Mouse (Mus musculus) MEL (cell line): ENCODE results near the gene Pkdrej. TPM values are rescaled to one million over a fixed set of nuclear protein-coding genes. Genes with fewer than 3 reads are reported as not detected.

Experiments
- DNase-seq: peaks from one replicate; pipeline ENCODE4 v3.0.0; 2011; ENCODE audit warnings: low read depth, low spot score
- H3K27ac ChIP-seq: 2 replicates; pipeline ENCODE4 v1.5.1; 2012; ENCODE audit warnings: low read depth, mild to moderate bottlenecking, control low read depth, low read length, moderate library complexity; ENCODE audit not compliant: control insufficient read depth
- H3K27me3 ChIP-seq, 2 experiments: fragments of 150-350 bp in 1 of 2; sonication (generic) in 1 of 2; 2 replicates each; pipeline ENCODE4 v1.6.1; 2012; ENCODE audit warnings: low read length in 2 of 2, mild to moderate bottlenecking in 2 of 2, improper control_type of control experiment in 1 of 2, moderate library complexity in 1 of 2; ENCODE audit not compliant: insufficient read depth in 2 of 2, control insufficient read depth in 1 of 2
- H3K36me3 ChIP-seq, 2 experiments: 2 replicates each; pipeline ENCODE4 v1.6.1; 2012 to 2014; ENCODE audit warnings: low read length in 2 of 2, improper control_type of control experiment in 1 of 2, inconsistent platforms in 1 of 2, mild to moderate bottlenecking in 1 of 2; ENCODE audit not compliant: insufficient read depth in 2 of 2, control insufficient read depth in 1 of 2
- H3K4me1 ChIP-seq, 2 experiments: fragments of 150-350 bp in 1 of 2; sonication (generic) in 1 of 2; 2 replicates each; pipeline ENCODE4 v1.6.1; 2012; ENCODE audit warnings: low read length in 2 of 2, improper control_type of control experiment in 1 of 2, mild to moderate bottlenecking in 1 of 2; ENCODE audit not compliant: insufficient read depth in 2 of 2, control insufficient read depth in 1 of 2
- H3K4me3 ChIP-seq, 2 experiments: fragments of 150-350 bp in 1 of 2; sonication (generic) in 1 of 2; 2 replicates each; pipeline ENCODE4 v1.5.1; 2012; ENCODE audit warnings: low read depth in 2 of 2, low read length in 2 of 2, mild to moderate bottlenecking in 2 of 2, moderate library complexity in 2 of 2, control low read depth in 1 of 2, improper control_type of control experiment in 1 of 2; ENCODE audit not compliant: control insufficient read depth in 1 of 2, insufficient read depth in 1 of 2
- H3K79me2 ChIP-seq: 2 replicates; pipeline ENCODE4 v1.6.1; 2012; ENCODE audit warnings: mild to moderate bottlenecking, low read length, moderate library complexity; ENCODE audit not compliant: control insufficient read depth, poor library complexity, insufficient read depth
- H3K9ac ChIP-seq: 2 replicates; pipeline ENCODE4 v1.6.1; 2012; ENCODE audit warnings: low read depth, mild to moderate bottlenecking, control low read depth, low read length, moderate library complexity; ENCODE audit not compliant: control insufficient read depth, poor library complexity, severe bottlenecking
- H3K9me3 ChIP-seq: fragments of 150-350 bp; sonication (generic); replicated peaks from 2 replicates; pipeline ENCODE4 v1.6.1; 2012; ENCODE audit warnings: mild to moderate bottlenecking, low read length, improper control_type of control experiment, moderate library complexity; ENCODE audit not compliant: insufficient read depth
- CHD1 ChIP-seq: IDR thresholded peaks from 2 replicates; pipeline ENCODE4 v1.6.1; 2012; ENCODE audit warnings: low read depth, mild to moderate bottlenecking, inconsistent platforms, low read length, improper control_type of control experiment
- CHD2 ChIP-seq: IDR thresholded peaks from 2 replicates; pipeline ENCODE4 v1.6.1; 2011; ENCODE audit warnings: low read length, improper control_type of control experiment
- E2F4 ChIP-seq: IDR thresholded peaks from 2 replicates; pipeline ENCODE4 v1.6.1; 2011; ENCODE audit warnings: low read depth, low read length, improper control_type of control experiment, borderline replicate concordance
- ELF1 ChIP-seq: IDR thresholded peaks from 2 replicates; pipeline ENCODE4 v1.6.1; 2014; ENCODE audit warnings: low read depth, mild to moderate bottlenecking, inconsistent platforms, low read length, improper control_type of control experiment, moderate library complexity
- EP300 ChIP-seq, 2 experiments: IDR thresholded peaks; 2 replicates each; pipeline ENCODE4 v1.6.1; 2011; ENCODE audit warnings: improper control_type of control experiment in 2 of 2, low read length in 2 of 2, low read depth in 1 of 2, mild to moderate bottlenecking in 1 of 2
- ETS1 ChIP-seq: IDR thresholded peaks from 2 replicates; pipeline ENCODE4 v1.6.1; 2012; ENCODE audit warnings: low read depth, mild to moderate bottlenecking, inconsistent platforms, low read length, improper control_type of control experiment, moderate library complexity
- GABPA ChIP-seq: IDR thresholded peaks from 2 replicates; pipeline ENCODE4 v1.6.1; 2012; ENCODE audit warnings: low read depth, mild to moderate bottlenecking, inconsistent platforms, low read length, improper control_type of control experiment, moderate library complexity
- GATA1 ChIP-seq: IDR thresholded peaks from 2 replicates; pipeline ENCODE4 v1.6.1; 2011; ENCODE audit warnings: low read depth, low read length, improper control_type of control experiment
- HCFC1 ChIP-seq: IDR thresholded peaks from 2 replicates; pipeline ENCODE4 v1.6.1; 2012; ENCODE audit warnings: low read depth, mild to moderate bottlenecking, inconsistent platforms, low read length, improper control_type of control experiment, moderate library complexity
- MAFK ChIP-seq: IDR thresholded peaks from 2 replicates; pipeline ENCODE4 v1.6.1; 2011; ENCODE audit warnings: low read depth, mild to moderate bottlenecking, low read length, improper control_type of control experiment, borderline replicate concordance
- MAX ChIP-seq: IDR thresholded peaks from 2 replicates; pipeline ENCODE4 v1.6.1; 2011; ENCODE audit warnings: low read length, improper control_type of control experiment
- MAZ ChIP-seq: IDR thresholded peaks from 2 replicates; pipeline ENCODE4 v1.6.1; 2012; ENCODE audit warnings: low read depth, mild to moderate bottlenecking, inconsistent platforms, low read length, improper control_type of control experiment
- MEF2A ChIP-seq: IDR thresholded peaks from 2 replicates; pipeline ENCODE4 v1.6.1; 2014; ENCODE audit warnings: low read depth, mild to moderate bottlenecking, inconsistent platforms, low read length, improper control_type of control experiment; ENCODE audit not compliant: poor library complexity, insufficient replicate concordance, severe bottlenecking; ENCODE audit errors: extremely low read depth
- MXI1 ChIP-seq: IDR thresholded peaks from 2 replicates; pipeline ENCODE4 v1.6.1; 2011; ENCODE audit warnings: mild to moderate bottlenecking, low read depth, low read length, improper control_type of control experiment
- MYB ChIP-seq: IDR thresholded peaks from 2 replicates; pipeline ENCODE4 v1.6.1; 2011; ENCODE audit warnings: mild to moderate bottlenecking, low read depth, low read length, improper control_type of control experiment
- POLR2AphosphoS5 ChIP-seq: IDR thresholded peaks from 2 replicates; pipeline ENCODE4 v1.6.1; 2012; ENCODE audit warnings: low read depth, borderline replicate concordance, mild to moderate bottlenecking, inconsistent platforms, low read length, moderate library complexity, mixed read lengths
- RAD21 ChIP-seq: IDR thresholded peaks from 2 replicates; pipeline ENCODE4 v1.6.1; 2011; ENCODE audit warnings: mild to moderate bottlenecking, low read depth, low read length, improper control_type of control experiment
- TAL1 ChIP-seq: IDR thresholded peaks from 2 replicates; pipeline ENCODE4 v1.6.1; 2012; ENCODE audit warnings: mild to moderate bottlenecking, inconsistent platforms, low read length, moderate library complexity, mixed read lengths
- TCF12 ChIP-seq: IDR thresholded peaks from 2 replicates; pipeline ENCODE4 v1.6.1; 2014; ENCODE audit warnings: low read depth, mild to moderate bottlenecking, inconsistent platforms, low read length, improper control_type of control experiment, moderate library complexity
- USF2 ChIP-seq, 2 experiments: IDR thresholded peaks; 2 replicates each; pipeline ENCODE4 v1.6.1; 2011 to 2012; ENCODE audit warnings: improper control_type of control experiment in 2 of 2, low read length in 2 of 2, borderline replicate concordance in 1 of 2, inconsistent platforms in 1 of 2, low read depth in 1 of 2, mild to moderate bottlenecking in 1 of 2; ENCODE audit not compliant: insufficient read depth in 1 of 2
- ZMIZ1 ChIP-seq: IDR thresholded peaks from 2 replicates; pipeline ENCODE4 v1.6.1; 2012; ENCODE audit warnings: low read depth, mild to moderate bottlenecking, inconsistent platforms, low read length, improper control_type of control experiment, moderate library complexity
- polyA plus RNA-seq, 2 experiments: library from polyadenylated mRNA; stranded (reverse) in 1 of 2; unstranded in 1 of 2; fragments of >175 nt in 1 of 2; fragments of >200 nt in 1 of 2; gene quantifications; 2 replicates each; pipeline versions ENCODE4 v1.2.1 to v1.2.4; 2012; ENCODE audit warnings: low replicate concordance in 2 of 2, low read depth in 1 of 2; ENCODE audit not compliant: insufficient read length in 2 of 2, insufficient read depth in 1 of 2, missing spikeins in 1 of 2
- total RNA-seq: library from RNA; depleted of rRNA; stranded (reverse); fragments of 300-350 nt; gene quantifications from 2 replicates; pipeline ENCODE4 v1.2.3, GENCODE M21; 2012

Pkdrej gene
- total and polyA plus RNA-seq, 3 experiments, result 0.27 to 0.56 TPM; not detected in 1

GRCm38 (mm10) chr15:85829470-85829869, 7.9 kb upstream of the Pkdrej start:
- Histone ChIP-seq H3K27me3 (no peaks in the 10 kb centered on the region), H3K4me3 (no peak overlapping the region), H3K36me3 (0 out of 4 replicates have a peak, but pooled peaks cover 0 to 3% of the 10 kb centered on the region in 2 experiments), H3K9me3 (no peaks in the 10 kb centered on the region), H3K79me2 (no peaks in the 10 kb centered on the region), H3K27ac (no peak overlapping the region), H3K4me1 (peaks cover 2 to 13% of the 10 kb centered on the region in 2 experiments), H3K9ac (no peak overlapping the region)
- DNase-seq, result no peak
- TF ChIP-seq CHD1 (no peak), HCFC1 (no peak), MAX (no peak), E2F4 (no peak)

GRCm38 (mm10) chr15:85828071-85828470, 6.5 kb upstream of the Pkdrej start:
- Histone ChIP-seq H3K27me3 (no peaks in the 10 kb centered on the region), H3K9me3 (no peaks in the 10 kb centered on the region)

GRCm38 (mm10) chr15:85826676-85827075, 5.1 kb upstream of the Pkdrej start:
- no peaks in the 10 kb centered on the region for H3K79me2 ChIP-seq
- H3K9ac ChIP-seq, result no peak overlapping the region
- peaks cover 2 to 13% of the 10 kb centered on the region in 2 experiments; a peak in 3 of 4 replicates for H3K4me1 ChIP-seq
- no peaks in the 10 kb centered on the region for H3K9me3 ChIP-seq
- no peak overlapping the region for H3K27ac ChIP-seq
- H3K36me3 ChIP-seq, result peaks cover 0 to 5% of the 10 kb centered on the region in 2 experiments; a peak in 1 of 4 replicates
- no peaks in the 10 kb centered on the region for H3K27me3 ChIP-seq
- no peak overlapping the region for H3K4me3 ChIP-seq
- peak; percentile 39 for DNase-seq
- TF ChIP-seq ZMIZ1, result no peak
- peak; percentile 61; the same call in 1 of the 2 replicates for TF ChIP-seq GATA1
- TF ChIP-seq RAD21, result no peak
- TF ChIP-seq TAL1, result peak; percentile 32; the same call in 1 of the 2 replicates
- no peak for TF ChIP-seq GABPA
- no peak for TF ChIP-seq MAFK
- TF ChIP-seq E2F4, result no peak
- peak; percentile 83 for TF ChIP-seq TCF12
- no peak for TF ChIP-seq POLR2AphosphoS5
- no peak for TF ChIP-seq ELF1
- TF ChIP-seq MXI1, result no peak
- TF ChIP-seq ETS1, result peak; percentile 64
- TF ChIP-seq EP300 (IDR thresholded peaks at IDR 0.05; ENCODE audit: low read depth in 1 of 2, low read length in 2 of 2), result peak; percentile 33 to 62; a peak in 3 of 4 replicates
- no peak for TF ChIP-seq MAX

More at GRCm38 (mm10) chr15:85828071-85828470, 6.5 kb upstream of the Pkdrej start:
- H3K4me1 ChIP-seq, result peaks cover 2 to 13% of the 10 kb centered on the region in 2 experiments
- H3K4me3 ChIP-seq, result no peak overlapping the region
- 0 out of 4 replicates have a peak, but pooled peaks cover 0 to 3% of the 10 kb centered on the region in 2 experiments for H3K36me3 ChIP-seq
- no peak overlapping the region for H3K27ac ChIP-seq
- TF ChIP-seq USF2 (IDR thresholded peaks at IDR 0.05; ENCODE audit: borderline replicate concordance in 1 of 2, insufficient read depth in 1 of 2, low read depth in 1 of 2, low read length in 2 of 2) (no peak), MXI1 (no peak), CHD2 (no peak), HCFC1 (no peak), MYB (no peak), GATA1 (no peak), MAZ (no peak), ETS1 (no peak), MEF2A (no peak), TCF12 (no peak)
- no peak for DNase-seq
- no peak overlapping the region for H3K9ac ChIP-seq
- no peaks in the 10 kb centered on the region for H3K79me2 ChIP-seq
